Mouse (Mus musculus) layer of hippocampus, postnatal 10 days (tissue): ENCODE measurements around the gene Pink1. TPM values are rescaled to one million over a fixed set of nuclear protein-coding genes. Genes with fewer than 3 reads are reported as not detected.
A peak's percentile ranks its signal among the peaks of the same experiment; 100 is the strongest.
"Not testable (repeated sequence)": the region's sequence is repeated elsewhere in the genome, so short reads cannot be mapped to it uniquely, and the experiment has no call there.

Source experiments
- DNase-seq, 2 experiments: peaks; one replicate each; pipeline ENCODE4 v3.0.0; 2021; ENCODE audit warnings: low spot score in 2 of 2
- total RNA-seq, 2 experiments: library from RNA; stranded (reverse); gene quantifications; 2 replicates each; pipeline ENCODE4 v1.2.3; 2021

The Pink1 gene
- total RNA-seq, 2 experiments from 2014 or later = 128 to 131 TPM

GRCm38 (mm10) chr4:138342778-138343177 lies 16.7 kb upstream of the Pink1 start:
- no peak for DNase-seq

- DNase-seq = no peak
Observed at GRCm38 (mm10) chr4:138342048-138342447, 15.9 kb upstream of the Pink1 start.

- no peak for DNase-seq
Observed at GRCm38 (mm10) chr4:138341393-138341792, 15.3 kb upstream of the Pink1 start.

- DNase-seq = peak; percentile 67 to 68
Observed at GRCm38 (mm10) chr4:138339963-138340362, 13.9 kb upstream of the Pink1 start.

GRCm38 (mm10) chr4:138337341-138337740 lies 11.2 kb upstream of the Pink1 start:
- DNase-seq = no peak

GRCm38 (mm10) chr4:138336876-138337275 lies 10.8 kb upstream of the Pink1 start:
- DNase-seq = no peak

GRCm38 (mm10) chr4:138335648-138336047 lies 9.5 kb upstream of the Pink1 start:
- DNase-seq = peak in 1 of 2 experiments; percentile 11

GRCm38 (mm10) chr4:138335036-138335435 lies 8.9 kb upstream of the Pink1 start:
- DNase-seq = peak in 1 of 2 experiments; percentile 10

- no peak for DNase-seq
Observed at GRCm38 (mm10) chr4:138333135-138333534, 7.0 kb upstream of the Pink1 start.

- no peak for DNase-seq
Observed at GRCm38 (mm10) chr4:138331647-138332046, 5.5 kb upstream of the Pink1 start.

- no peak for DNase-seq
Observed at GRCm38 (mm10) chr4:138330264-138330671, 4.2 kb upstream of the Pink1 start.

GRCm38 (mm10) chr4:138327891-138328470 lies 1.9 kb upstream of the Pink1 start:
- DNase-seq = no peak

GRCm38 (mm10) chr4:138327155-138327554 lies 1.0 kb upstream of the Pink1 start:
- not testable (repeated sequence) for DNase-seq

- peak; percentile 91 to 95 for DNase-seq
Observed at GRCm38 (mm10) chr4:138325466-138326076, 536 bp downstream of the Pink1 start.

GRCm38 (mm10) chr4:138324451-138324850 lies 1.7 kb downstream of the Pink1 start:
- no peak for DNase-seq

GRCm38 (mm10) chr4:138323753-138324152 lies 2.4 kb downstream of the Pink1 start:
- no peak for DNase-seq

GRCm38 (mm10) chr4:138322692-138323091 lies 3.4 kb downstream of the Pink1 start:
- no peak for DNase-seq

GRCm38 (mm10) chr4:138321488-138321887 lies 4.6 kb downstream of the Pink1 start:
- DNase-seq = no peak

- DNase-seq = no peak
Observed at GRCm38 (mm10) chr4:138320711-138321110, 5.4 kb downstream of the Pink1 start.

GRCm38 (mm10) chr4:138319508-138319907 lies 6.6 kb downstream of the Pink1 start:
- peak; percentile 92 for DNase-seq

GRCm38 (mm10) chr4:138318509-138319266 lies 7.4 kb downstream of the Pink1 start:
- DNase-seq = peak; percentile 72 to 80

GRCm38 (mm10) chr4:138316369-138316768 lies 9.7 kb downstream of the Pink1 start:
- DNase-seq = no peak
